Mouse (Mus musculus) ES-E14 (cell line): ENCODE measurements at regions not wholly inside any gene's neighbourhood (a gene's known extent, or its start where the extent isn't known, plus 50 kb on each side); places are given as distances from the start of the nearest gene placed in this dataset.

Experiments used
- DNase-seq: peaks from one replicate; pipeline ENCODE4 v3.0.0-alpha.2; 2013; ENCODE audit warnings: low read depth, low spot score
- H3K27ac ChIP-seq: 2 replicates; pipeline ENCODE4 v1.5.1; 2012; ENCODE audit warnings: low read depth, mild to moderate bottlenecking, low read length, moderate library complexity, mixed read lengths; ENCODE audit not compliant: poor library complexity, insufficient read depth, severe bottlenecking
- H3K36me3 ChIP-seq: 2 replicates; pipeline ENCODE4 v1.6.1; 2012; ENCODE audit warnings: mild to moderate bottlenecking, low read length, moderate library complexity, mixed read lengths; ENCODE audit not compliant: control insufficient read depth, poor library complexity, insufficient read depth, severe bottlenecking
- H3K4me1 ChIP-seq, 2 experiments: fragments of 150-350 bp in 1 of 2; sonication (generic) in 1 of 2; 2 replicates each; pipeline ENCODE4 v1.6.1; 2012; ENCODE audit warnings: low read length in 2 of 2, mild to moderate bottlenecking in 1 of 2, mixed read lengths in 1 of 2; ENCODE audit not compliant: control insufficient read depth in 2 of 2, insufficient read depth in 2 of 2, poor library complexity in 1 of 2
- H3K4me3 ChIP-seq, 2 experiments: fragments of 150-350 bp in 1 of 2; sonication (generic) in 1 of 2; 2 replicates each; pipeline ENCODE4 v1.5.1; 2012; ENCODE audit warnings: low read length in 2 of 2, low read depth in 1 of 2, mild to moderate bottlenecking in 1 of 2, mixed read lengths in 1 of 2; ENCODE audit not compliant: insufficient read depth in 1 of 2, poor library complexity in 1 of 2, severe bottlenecking in 1 of 2
- H3K9ac ChIP-seq: 2 replicates; pipeline ENCODE4 v1.6.1; 2012; ENCODE audit warnings: low read depth, mild to moderate bottlenecking, low read length, mixed read lengths; ENCODE audit not compliant: poor library complexity, insufficient read depth, severe bottlenecking
- H3K9me3 ChIP-seq: fragments of 150-350 bp; sonication (generic); 2 replicates; pipeline ENCODE4 v1.6.1; 2012; ENCODE audit warnings: low read depth, mild to moderate bottlenecking, low read length; ENCODE audit not compliant: control insufficient read depth, insufficient read depth
- CHD2 ChIP-seq: IDR thresholded peaks from 2 replicates; pipeline ENCODE4 v1.6.1; 2014; ENCODE audit warnings: mild to moderate bottlenecking, low read depth, low read length, inconsistent platforms
- HCFC1 ChIP-seq: IDR thresholded peaks from 2 replicates; pipeline ENCODE4 v1.6.1; 2012; ENCODE audit warnings: low read length, inconsistent platforms, borderline replicate concordance; ENCODE audit not compliant: insufficient read depth
- MAFK ChIP-seq: IDR thresholded peaks from 2 replicates; pipeline ENCODE4 v1.6.1; 2014; ENCODE audit warnings: mild to moderate bottlenecking, low read depth, low read length, inconsistent platforms; ENCODE audit not compliant: insufficient read depth
- ZC3H11A ChIP-seq: IDR thresholded peaks from 2 replicates; pipeline ENCODE4 v1.6.1; 2012; ENCODE audit warnings: low read depth, mild to moderate bottlenecking, inconsistent platforms, low read length, borderline replicate concordance
- ZNF384 ChIP-seq: IDR thresholded peaks from 2 replicates; pipeline ENCODE4 v1.6.1; 2012; ENCODE audit warnings: low read depth, low read length, inconsistent platforms
- in situ Hi-C, 2 experiments: fragments of 600-800 bp; cut with MboI; formaldehyde crosslinking; loops; one replicate each; pipeline ENCODE4 v1.15.1; 2025; ENCODE audit warnings: low sequenced_read_pairs in 2 of 2, inconsistent platforms in 1 of 2; ENCODE audit not compliant: unreplicated experiment in 2 of 2

DNA sequence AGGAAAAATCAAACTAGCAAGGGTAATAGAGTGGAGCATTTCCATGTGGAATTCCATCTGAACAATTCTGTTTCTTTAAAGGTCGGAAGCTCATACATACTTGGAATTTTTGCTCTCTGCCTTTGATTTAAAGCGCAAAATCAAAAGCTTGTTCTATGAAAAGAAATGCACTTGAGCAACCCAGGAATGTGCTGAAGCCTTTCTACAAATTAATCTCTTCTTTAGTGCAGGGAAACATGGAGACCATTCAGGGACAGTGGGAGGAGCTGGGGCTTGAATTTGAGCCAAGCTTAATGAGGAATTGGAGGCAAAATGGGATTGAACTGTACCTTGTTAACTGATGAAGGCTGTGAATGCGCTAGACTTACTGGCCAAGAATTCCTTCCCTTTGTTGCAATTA lies 933.1 kb upstream of the Lcorl start:
- in situ Hi-C loops, result no loop called here
- TF ChIP-seq ZNF384, result no peak
- TF ChIP-seq CHD2, result no peak
- no peak for TF ChIP-seq HCFC1
- TF ChIP-seq MAFK, result no peak
- TF ChIP-seq ZC3H11A, result no peak
- Histone ChIP-seq H3K9ac (no peak overlapping the region), H3K4me3 (no peak overlapping the region), H3K4me1 (no peaks in the 10 kb centered on the region), H3K36me3 (no peaks in the 10 kb centered on the region), H3K9me3 (no peaks in the 10 kb centered on the region), H3K27ac (no peak overlapping the region)
- DNase-seq, result no peak

DNA sequence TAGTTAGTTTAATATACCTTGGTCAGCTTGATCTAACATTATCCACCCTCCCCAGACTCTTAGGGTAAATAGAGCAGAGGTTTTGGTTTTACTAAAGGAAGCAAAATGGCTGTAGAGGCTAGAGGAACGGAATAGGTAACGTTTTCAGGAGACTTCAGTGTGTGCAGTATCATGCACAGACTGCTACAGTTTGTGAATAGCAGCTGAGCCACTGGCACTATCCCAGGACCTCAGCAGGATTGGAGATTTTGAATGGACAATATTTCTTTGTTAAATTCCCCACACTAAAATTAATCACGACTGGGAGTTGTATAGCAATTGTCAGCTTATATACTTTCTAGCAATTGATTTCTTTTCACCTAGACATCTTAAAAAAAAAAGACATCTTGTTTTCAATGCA lies 929.7 kb upstream of the Lcorl start:
- Histone ChIP-seq H3K4me3 (no peak overlapping the region), H3K36me3 (no peaks in the 10 kb centered on the region), H3K27ac (no peak overlapping the region), H3K9ac (no peak overlapping the region), H3K4me1 (no peaks in the 10 kb centered on the region), H3K9me3 (no peaks in the 10 kb centered on the region)
- TF ChIP-seq HCFC1 (no peak), ZC3H11A (no peak), MAFK (no peak), ZNF384 (no peak), CHD2 (no peak)
- DNase-seq, result no peak
- in situ Hi-C loops, result no loop called here

DNA sequence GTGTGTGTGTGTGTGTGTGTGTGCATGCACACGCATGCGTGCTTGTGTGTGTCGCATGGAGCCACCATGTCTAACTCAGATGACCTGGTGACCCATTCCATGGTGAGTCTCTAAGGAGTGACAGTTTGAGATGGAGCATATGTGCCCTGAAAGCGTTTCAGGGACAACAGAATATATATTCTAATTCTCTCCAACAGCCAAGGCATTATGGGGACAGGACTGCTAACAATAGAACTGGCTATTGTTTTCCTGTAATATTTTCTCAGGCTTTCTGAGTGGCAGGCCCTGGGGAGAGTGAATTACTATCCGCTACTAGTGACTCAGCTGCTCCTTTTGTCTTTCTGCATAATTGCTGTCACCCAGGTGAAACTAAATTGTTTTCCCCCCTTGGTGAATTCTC lies 898.7 kb upstream of the Lcorl start:
- no peak overlapping the region for H3K27ac ChIP-seq
- no peaks in the 10 kb centered on the region for H3K36me3 ChIP-seq
- TF ChIP-seq CHD2 (no peak), ZNF384 (no peak), HCFC1 (no peak), MAFK (no peak), ZC3H11A (no peak)
- no peak overlapping the region for H3K4me3 ChIP-seq
- in situ Hi-C loops, result no loop called here
- no peaks in the 10 kb centered on the region for H3K4me1 ChIP-seq
- H3K9ac ChIP-seq, result no peak overlapping the region
- no peak for DNase-seq
- no peaks in the 10 kb centered on the region for H3K9me3 ChIP-seq

DNA sequence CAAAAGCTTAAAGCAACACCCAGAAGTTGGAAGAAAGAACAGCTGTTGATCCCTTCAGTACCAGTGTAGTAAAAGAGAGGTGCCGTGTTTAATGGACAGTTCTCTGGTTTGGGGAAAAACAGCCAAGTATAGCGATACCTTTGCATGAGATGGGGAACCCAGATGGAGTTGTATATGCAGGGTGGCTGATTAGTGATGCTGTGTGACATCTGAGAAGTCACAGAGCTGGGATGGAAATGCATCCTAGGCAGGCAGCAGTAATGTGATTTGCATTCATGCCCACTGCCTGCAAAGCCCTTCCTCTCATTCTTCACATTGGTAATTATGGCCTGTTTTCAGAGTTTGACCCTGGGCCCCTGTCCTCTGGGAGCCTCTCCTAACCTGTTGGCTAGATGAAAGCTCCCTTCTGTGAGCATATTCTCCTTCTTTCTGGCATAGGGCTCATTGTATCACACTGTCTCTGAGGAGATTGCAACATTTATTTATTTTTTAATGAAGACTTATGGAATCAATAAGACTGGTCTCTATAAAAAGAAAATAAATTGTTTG lies 882.7 kb upstream of the Lcorl start:
- H3K36me3 ChIP-seq, result no peaks in the 10 kb centered on the region
- in situ Hi-C loops, result no loop called here
- no peak overlapping the region for H3K27ac ChIP-seq
- H3K9me3 ChIP-seq, result no peaks in the 10 kb centered on the region
- H3K4me1 ChIP-seq, result no peaks in the 10 kb centered on the region
- no peak overlapping the region for H3K4me3 ChIP-seq
- H3K9ac ChIP-seq, result no peak overlapping the region
- DNase-seq, result no peak
- TF ChIP-seq MAFK (no peak), CHD2 (no peak), ZNF384 (no peak), ZC3H11A (no peak), HCFC1 (no peak)

DNA sequence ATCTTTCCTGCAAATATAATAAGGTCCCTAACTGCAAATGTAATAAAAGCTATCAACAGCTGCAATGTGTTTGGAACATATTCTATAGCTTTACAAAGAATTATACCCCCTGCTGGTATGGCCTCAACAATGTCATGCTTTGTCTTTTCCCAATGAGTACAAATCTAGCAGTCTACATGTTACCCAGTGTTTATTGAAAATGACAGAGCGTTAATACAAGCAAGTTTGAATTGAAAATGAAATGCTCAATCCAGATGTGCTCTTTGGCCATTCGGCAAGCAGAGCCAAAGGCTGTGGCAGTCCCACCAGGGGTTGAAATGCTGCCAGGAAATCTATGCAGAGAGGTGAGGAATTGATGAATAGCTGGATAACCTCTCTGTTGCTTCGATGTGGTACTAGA lies 875.1 kb upstream of the Lcorl start:
- Histone ChIP-seq H3K9ac (no peak overlapping the region), H3K4me3 (no peak overlapping the region), H3K9me3 (no peaks in the 10 kb centered on the region), H3K4me1 (no peaks in the 10 kb centered on the region), H3K27ac (no peak overlapping the region), H3K36me3 (no peaks in the 10 kb centered on the region)
- no peak for TF ChIP-seq CHD2
- DNase-seq, result no peak
- in situ Hi-C loops, result no loop called here
